Mouse (Mus musculus): ENCODE measurements around the gene Tenm2.

DNA sequence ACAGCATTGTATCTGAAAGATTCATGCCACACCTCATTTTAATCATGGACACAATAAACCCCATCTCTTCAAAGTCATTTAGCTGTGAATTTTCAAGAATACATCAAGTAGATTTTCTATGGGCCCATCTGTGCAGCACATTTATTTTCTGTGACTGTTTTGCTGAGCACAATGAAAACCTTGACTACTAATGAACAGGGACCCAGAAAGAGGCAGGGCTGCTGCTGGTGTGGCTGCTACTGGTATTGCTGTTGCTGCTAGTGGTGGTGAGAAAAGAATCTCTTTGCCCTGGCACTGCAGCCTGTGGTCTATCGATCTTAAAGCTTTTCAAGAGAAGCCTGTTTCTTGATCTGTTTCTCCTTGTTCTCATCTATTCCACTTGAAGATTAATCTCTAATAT lies 226.5 kb downstream of the Tenm2 start:
- no peak for TF ChIP-seq CTCF (conservative IDR thresholded peaks at IDR 0.05 in 1 of 2, IDR thresholded peaks at IDR 0.05 in 1 of 2; ENCODE audit: low read depth in 2 of 2, low read length in 2 of 2)
- TF ChIP-seq ELF1 (IDR thresholded peaks at IDR 0.05; ENCODE audit: low read depth, low read length) = no peak
- TF ChIP-seq NRF1 (IDR thresholded peaks at IDR 0.05; ENCODE audit: low read depth, low read length) = no peak
- no peak for TF ChIP-seq JUND (conservative IDR thresholded peaks at IDR 0.05; ENCODE audit: low read depth, low read length)
- TF ChIP-seq USF1 (IDR thresholded peaks at IDR 0.05; ENCODE audit: low read depth, low read length) = no peak
- TF ChIP-seq POLR2A (IDR thresholded peaks at IDR 0.05; ENCODE audit: low read depth, low read length) = no peak
- TF ChIP-seq RAD21 (IDR thresholded peaks at IDR 0.05; ENCODE audit: low read depth, low read length) = no peak
- TF ChIP-seq NELFE (IDR thresholded peaks at IDR 0.05; ENCODE audit: low read depth, low read length) = no peak
- TF ChIP-seq GABPA (IDR thresholded peaks at IDR 0.05; ENCODE audit: insufficient replicate concordance, low read depth, low read length) = no peak
- TF ChIP-seq SMC3 (IDR thresholded peaks at IDR 0.05; ENCODE audit: low read depth, low read length) = no peak
- no peak for TF ChIP-seq SIN3A (IDR thresholded peaks at IDR 0.05; ENCODE audit: low read length)
- TF ChIP-seq CHD2 (IDR thresholded peaks at IDR 0.05; ENCODE audit: low read length) = no peak
- TF ChIP-seq UBTF (IDR thresholded peaks at IDR 0.05; ENCODE audit: low read depth, low read length) = no peak
